Mouse (Mus musculus): Measurements from ENCODE around the gene 1190007I07Rik.
A peak's percentile ranks its signal among the peaks of the same experiment; 100 is the strongest.

1190007I07Rik gene

DNA sequence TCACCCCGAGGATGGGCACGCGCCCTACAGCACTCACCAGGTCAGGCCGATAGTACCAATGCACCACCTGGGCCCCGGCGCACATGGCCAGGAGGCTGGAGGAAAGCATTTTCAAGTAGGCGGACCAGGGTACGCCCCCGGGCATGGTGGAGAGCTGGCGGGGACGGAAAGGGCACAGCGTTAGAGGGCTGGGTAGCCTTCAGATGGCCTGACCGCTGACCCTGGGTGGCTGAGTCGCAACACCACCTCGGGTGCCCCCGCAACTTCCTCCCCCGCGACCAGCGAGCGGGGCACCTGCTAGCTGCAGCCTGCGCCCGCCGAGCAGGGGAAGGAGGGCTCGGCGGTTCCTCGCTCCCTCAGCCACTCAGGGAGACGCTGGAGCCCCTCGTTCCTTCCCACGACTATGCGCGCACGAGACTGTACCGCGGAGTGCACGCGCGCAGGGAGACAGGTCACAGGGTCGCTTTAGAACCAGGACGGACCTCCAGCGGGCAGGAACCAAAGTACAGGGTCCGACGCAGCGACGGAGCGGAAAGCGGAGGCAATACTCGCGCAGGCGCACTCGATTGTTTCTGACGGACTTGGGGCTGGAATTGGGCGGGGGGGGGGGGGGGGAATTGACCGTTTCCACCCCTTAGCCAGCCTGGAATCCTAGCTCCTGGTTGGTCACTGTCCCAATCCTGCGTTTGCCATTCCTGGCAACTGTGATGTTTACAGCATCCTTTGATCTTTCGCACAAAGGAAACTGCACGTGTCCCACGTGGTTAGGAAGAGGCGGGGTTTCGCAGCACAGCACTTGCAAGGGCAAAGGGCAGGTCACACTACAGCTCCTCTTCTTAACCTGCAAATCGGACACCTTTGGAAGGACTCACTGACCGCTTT, at the start of gene 1190007I07Rik:
Gene 1190007I07Rik, minus strand, starts transcription at position 558 of the 882 bp plus-strand sequence.
- DNase-seq = peak; percentile 91

GRCm38 (mm10) chr10:82670205-82670604, 47.2 kb upstream of the 1190007I07Rik start:
- no peak for DNase-seq

DNA sequence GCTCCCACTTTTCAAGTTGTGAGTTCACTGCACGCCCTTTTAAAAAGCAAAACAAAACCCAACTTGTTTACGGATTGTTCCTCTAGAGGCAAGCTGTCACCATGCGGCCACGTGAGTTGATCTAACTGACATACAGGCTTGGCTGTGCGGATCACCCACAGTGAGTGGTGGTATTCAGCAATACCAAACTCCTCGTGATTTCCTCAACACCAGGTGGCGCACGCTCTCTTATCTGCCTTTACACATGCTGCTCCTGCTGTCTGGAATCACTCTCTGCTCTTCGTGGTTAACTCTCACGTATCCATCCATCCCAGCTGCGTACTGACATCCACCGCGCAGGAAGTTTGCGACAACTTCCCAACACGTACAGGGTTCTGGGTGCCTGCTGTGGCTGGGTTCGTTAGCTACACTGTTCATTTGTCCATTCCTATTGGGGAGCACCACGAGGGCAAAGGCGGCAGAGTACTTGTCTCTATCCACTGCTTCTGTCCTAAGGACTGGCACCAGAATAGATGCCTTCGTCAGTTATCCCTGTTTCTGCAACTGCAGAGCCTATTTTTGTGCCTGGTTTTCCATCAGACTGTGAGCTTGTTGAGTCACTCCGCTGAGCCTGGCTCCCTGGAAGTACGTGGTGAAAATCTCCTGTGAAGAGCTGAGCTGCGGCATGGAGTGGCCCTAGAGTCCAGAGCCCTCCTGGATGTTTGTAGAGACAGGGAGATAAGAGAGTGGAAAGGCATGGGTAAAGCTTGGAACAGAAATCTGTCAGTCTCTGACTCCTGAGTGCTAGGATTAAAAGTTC, 43.6 kb upstream of the 1190007I07Rik start:
- DNase-seq = peak; percentile 86

DNA sequence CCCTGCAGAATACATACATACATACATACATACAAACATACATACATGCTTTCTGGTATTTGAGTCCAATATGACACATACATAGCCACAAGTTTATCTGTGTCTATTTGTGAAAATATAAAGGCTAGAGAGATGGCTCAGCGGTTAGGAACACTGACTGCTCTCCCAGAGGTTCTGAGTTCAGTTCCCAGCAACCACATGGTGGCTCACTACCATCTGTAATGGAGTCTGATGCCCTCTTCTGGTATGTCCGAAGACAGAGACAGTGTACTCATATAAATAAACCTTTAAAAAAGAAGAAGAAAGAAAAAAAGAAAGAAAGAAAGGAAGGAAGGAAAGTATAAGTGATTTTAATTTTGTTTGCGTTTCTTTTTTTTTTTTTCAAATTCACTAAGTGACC, 42.9 kb upstream of the 1190007I07Rik start:
- DNase-seq = no peak

DNA sequence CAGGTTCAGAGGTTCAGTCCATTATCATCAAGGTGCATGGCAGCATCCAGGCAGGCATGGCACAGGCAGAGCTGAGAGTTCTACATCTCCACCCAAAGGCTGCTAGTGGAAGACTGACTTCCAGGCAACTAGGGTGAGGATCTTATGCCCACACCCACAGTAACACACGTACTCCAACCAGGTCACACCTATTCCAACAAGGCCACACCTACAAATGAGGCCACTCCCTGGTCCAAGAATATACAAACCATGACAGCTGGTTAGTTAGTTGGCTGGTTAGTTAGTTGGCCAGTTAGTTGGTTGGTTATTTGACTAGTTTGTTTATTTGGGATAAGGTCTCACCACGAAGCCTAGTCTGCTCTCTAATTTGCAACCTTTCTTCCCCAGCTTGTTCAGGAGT, 40.3 kb upstream of the 1190007I07Rik start:
- no peak for DNase-seq

DNA sequence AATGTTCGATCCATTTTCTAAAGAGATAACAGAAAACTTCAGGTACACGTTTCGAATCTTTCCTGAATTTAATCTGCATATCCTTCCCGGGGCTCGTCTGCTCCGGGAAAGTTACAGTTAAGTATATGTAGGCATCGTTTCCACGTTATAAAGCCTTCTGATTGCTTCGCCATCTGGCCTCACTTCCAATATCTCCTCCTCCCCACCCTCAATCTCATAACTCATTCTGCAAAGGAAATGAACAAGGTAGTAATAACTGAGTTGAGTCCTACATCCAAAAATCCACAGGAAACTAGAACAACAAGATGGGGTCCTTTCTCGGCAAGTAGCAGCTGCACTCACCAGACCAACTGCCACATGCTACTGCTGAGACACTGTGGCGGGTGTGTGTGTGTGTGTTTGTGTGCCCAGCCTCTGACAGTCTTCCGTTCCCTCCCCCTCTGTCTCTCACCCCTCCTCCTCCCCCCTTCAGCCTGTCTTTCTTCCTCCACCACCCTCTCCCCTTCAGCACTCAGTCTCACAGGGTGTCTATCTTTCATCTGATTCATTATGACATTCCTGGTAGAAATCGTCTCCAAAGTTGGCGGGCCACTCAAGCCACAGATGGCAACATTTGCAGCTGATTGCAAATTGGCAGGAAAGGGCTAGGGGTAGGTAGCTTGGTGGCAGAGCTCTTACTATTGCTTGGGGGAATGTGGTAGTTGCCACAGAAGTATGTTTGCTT, 39.4 kb upstream of the 1190007I07Rik start:
- DNase-seq = peak; percentile 86

- DNase-seq = peak; percentile 52
Observed at GRCm38 (mm10) chr10:82661820-82662219, 38.8 kb upstream of the 1190007I07Rik start.

DNA sequence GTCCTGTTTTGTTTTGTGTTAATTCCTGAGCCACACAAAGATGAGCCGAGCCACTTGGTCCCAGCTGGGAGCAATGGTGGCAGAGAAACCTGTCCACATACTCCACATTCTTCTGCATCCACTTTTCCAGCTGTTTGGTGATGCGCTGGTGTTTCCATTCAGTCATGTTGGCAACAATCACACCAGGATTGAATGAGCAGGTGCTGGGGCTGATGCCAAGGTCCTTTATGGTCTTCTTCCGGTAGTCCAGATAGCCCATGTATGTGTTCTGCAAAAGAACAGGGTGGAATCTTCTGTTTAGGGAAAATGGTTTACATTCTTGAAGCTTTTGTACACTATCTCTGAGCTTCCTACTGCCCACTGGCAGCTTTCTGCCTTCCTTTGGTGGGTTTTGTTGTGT, 31.6 kb upstream of the 1190007I07Rik start:
- no peak for DNase-seq

GRCm38 (mm10) chr10:82652625-82653024, 29.6 kb upstream of the 1190007I07Rik start:
- no peak for DNase-seq

GRCm38 (mm10) chr10:82651221-82651620, 28.2 kb upstream of the 1190007I07Rik start:
- DNase-seq = no peak

GRCm38 (mm10) chr10:82647205-82647811, 24.3 kb upstream of the 1190007I07Rik start:
- no peak for DNase-seq

DNA sequence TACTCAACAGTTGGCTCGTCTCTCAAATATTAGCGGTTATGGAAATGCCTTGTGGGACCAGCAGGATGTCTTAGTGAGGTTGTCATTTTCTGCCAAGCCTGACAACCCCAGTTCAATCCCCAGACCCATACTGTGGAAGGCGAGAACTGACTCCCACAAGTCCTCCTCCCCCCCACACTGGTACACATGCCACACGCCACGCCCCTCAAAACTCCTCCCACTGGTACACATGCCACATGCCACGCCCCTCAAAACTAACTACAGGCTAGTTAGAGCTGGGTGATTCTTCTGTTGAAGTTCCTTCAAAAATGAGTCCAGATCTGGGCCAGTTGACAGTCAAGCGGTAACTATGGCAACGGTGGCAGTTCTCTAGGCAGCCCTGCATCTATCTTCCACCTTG, 23.1 kb upstream of the 1190007I07Rik start:
- no peak for DNase-seq

- DNase-seq = no peak
Observed at GRCm38 (mm10) chr10:82641481-82641880, 18.5 kb upstream of the 1190007I07Rik start.

- DNase-seq = no peak
Observed at GRCm38 (mm10) chr10:82639032-82639698, 16.1 kb upstream of the 1190007I07Rik start.

- DNase-seq = no peak
Observed at GRCm38 (mm10) chr10:82636321-82636720, 13.3 kb upstream of the 1190007I07Rik start.

DNA sequence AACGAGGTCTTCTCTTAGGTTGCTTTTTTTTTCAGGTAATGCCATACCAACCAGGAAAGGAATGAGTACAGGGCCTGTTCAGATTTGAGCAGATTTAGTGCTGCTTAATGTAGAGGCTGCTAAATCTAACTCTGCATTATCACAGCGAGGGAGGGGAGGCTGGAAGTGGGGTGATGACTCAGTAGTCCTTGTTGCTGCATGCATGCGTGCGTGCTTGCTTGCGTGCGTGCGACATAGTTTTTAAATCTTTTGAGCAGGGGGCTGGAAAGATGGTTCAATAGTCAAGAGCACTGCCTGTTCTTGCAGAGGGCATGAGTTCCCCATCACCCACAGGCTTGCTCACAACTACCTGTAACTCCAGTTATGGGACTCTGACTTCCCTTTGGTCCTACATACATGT, 11.3 kb upstream of the 1190007I07Rik start:
- no peak for DNase-seq

DNA sequence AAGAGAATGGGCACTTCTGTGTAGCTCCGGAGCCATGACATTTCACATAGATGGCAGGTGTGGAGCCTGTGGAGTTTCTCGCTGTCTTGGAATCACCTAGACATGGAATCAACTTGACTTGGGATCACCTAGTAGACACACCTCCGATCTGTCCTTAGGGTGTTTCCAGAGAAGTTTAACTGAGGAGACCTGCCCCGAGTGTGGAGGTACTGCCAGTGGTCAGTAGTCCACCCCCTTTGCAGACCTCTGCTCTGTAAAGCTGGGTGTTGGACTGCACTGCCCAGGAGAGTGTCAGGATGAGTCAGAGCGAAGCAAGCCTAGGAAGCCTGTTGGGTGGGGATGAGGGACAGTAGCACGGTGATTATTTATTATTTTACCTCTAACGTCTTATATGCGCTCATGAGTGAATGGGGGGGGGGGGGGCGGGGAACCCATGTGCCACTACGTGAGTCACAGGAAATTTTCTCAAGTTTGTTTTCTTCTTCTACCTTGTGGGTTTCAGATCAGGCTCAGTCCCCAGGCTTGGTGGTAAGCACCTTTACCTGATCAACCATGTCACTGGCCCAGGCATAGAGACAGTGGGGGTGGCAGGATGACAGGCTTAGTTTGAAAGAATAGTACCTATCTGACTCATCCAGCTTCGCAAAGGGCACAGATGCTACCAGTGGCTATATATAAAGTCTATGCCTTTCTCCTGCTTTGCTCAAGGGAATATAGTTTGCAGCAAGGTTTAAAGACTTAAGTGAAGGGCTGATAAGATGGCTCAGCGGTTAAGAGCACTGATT, 9.7 kb upstream of the 1190007I07Rik start:
- DNase-seq = no peak

GRCm38 (mm10) chr10:82631133-82631532, 8.1 kb upstream of the 1190007I07Rik start:
- no peak for DNase-seq

GRCm38 (mm10) chr10:82630497-82630896, 7.5 kb upstream of the 1190007I07Rik start:
- DNase-seq = peak; percentile 28

GRCm38 (mm10) chr10:82629586-82630255, 6.7 kb upstream of the 1190007I07Rik start, which contains the start of gene Tdg:
Gene Tdg (plus strand): TSS chr10:82629828.
- DNase-seq = peak; percentile 94

All from cerebellum, adult 11-12 months (tissue).